Mouse (Mus musculus) G1E (cell line): ENCODE results near the gene Fiz1. TPM values are rescaled to one million over a fixed set of nuclear protein-coding genes. Genes with fewer than 3 reads are reported as not detected.

Source experiments
- ATAC-seq: 2 replicates; pipeline ENCODE4 v1.8.0; 2016; ENCODE audit warnings: mild to moderate bottlenecking; ENCODE audit not compliant: insufficient number of reproducible peaks, poor library complexity, low FRiP score, severe bottlenecking; ENCODE audit errors: extremely low read depth
- DNase-seq: peaks from one replicate; pipeline ENCODE4 v3.0.0; 2012; ENCODE audit warnings: low spot score
- H3K27me3 ChIP-seq: 2 replicates; pipeline ENCODE4 v1.6.1; 2012; ENCODE audit warnings: mild to moderate bottlenecking, low read length, inconsistent platforms; ENCODE audit not compliant: insufficient read depth
- H3K36me3 ChIP-seq: replicated peaks from 2 replicates; pipeline ENCODE3; 2012; ENCODE audit warnings: mild to moderate bottlenecking, inconsistent platforms
- H3K4me1 ChIP-seq: 2 replicates; pipeline ENCODE4 v1.6.1; 2012; ENCODE audit warnings: low read depth, low read length, inconsistent platforms, mixed read lengths; ENCODE audit not compliant: insufficient read depth
- H3K4me3 ChIP-seq: 2 replicates; pipeline ENCODE4 v1.5.1; 2012; ENCODE audit warnings: low read depth, mild to moderate bottlenecking, inconsistent platforms, low read length, moderate library complexity, mixed read lengths
- H3K9me3 ChIP-seq: replicated peaks from 2 replicates; pipeline ENCODE4 v1.6.1; 2012; ENCODE audit warnings: inconsistent platforms
- CTCF ChIP-seq: IDR thresholded peaks from 2 replicates; pipeline ENCODE4 v1.5.1; 2012; ENCODE audit warnings: low read depth, low read length, inconsistent platforms, mixed read lengths
- GATA1 ChIP-seq: IDR thresholded peaks from 2 replicates; pipeline ENCODE4 v1.6.1; 2012; ENCODE audit warnings: borderline replicate concordance, low read length, inconsistent platforms, mixed read lengths
- GATA2 ChIP-seq: IDR thresholded peaks from 2 replicates; pipeline ENCODE4 v1.6.1; 2012; ENCODE audit warnings: low read depth, low read length, inconsistent platforms, borderline replicate concordance
- POLR2AphosphoS5 ChIP-seq: IDR thresholded peaks from 2 replicates; pipeline ENCODE4 v1.6.1; 2012; ENCODE audit warnings: low read depth, low read length, inconsistent platforms; ENCODE audit not compliant: insufficient replicate concordance
- TAL1 ChIP-seq: conservative IDR thresholded peaks from 2 replicates; pipeline ENCODE4 v1.6.1; 2012; ENCODE audit warnings: low read depth, low read length, inconsistent platforms, mixed read lengths
- polyA plus RNA-seq: library from polyadenylated mRNA; stranded (reverse); fragments of >175 nt; gene quantifications from 2 replicates; pipeline ENCODE4 v1.2.3, GENCODE M21; 2012
- total RNA-seq, 2 experiments: library from RNA; stranded (forward) in 1 of 2; stranded (reverse) in 1 of 2; fragments of 200-1000 nt in 1 of 2; fragments of >200 nt in 1 of 2; fragmentation: Nextera tagmentation in 1 of 2; gene quantifications; 2 replicates each; pipeline ENCODE4 v1.2.3; 2014 to 2017

Gene Fiz1
- total and polyA plus RNA-seq, 3 experiments: 22.2 to 66.6 (median 53.4) TPM

DNA sequence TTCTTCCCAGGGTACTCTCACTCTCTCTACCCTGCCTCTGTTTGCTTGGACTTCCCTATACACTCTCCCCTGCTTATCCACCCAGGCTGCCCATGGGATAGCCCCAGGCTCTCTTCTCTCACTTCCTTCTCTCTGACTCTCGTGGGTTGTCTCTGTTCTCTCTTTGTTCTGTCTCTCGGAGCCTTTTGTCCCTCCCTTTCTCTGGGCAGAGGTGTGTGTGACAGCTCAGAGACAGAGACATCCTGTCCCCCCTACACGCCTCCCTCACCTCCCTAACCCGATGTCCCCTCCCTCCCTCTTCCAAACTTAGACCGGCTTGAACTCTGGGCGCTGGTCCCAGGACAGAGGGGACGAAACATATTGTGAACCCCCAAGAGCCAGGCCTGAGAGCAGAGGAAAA lies 42.8 kb downstream of the Fiz1 start:
- ATAC-seq (no peak), DNase-seq (no peak)
- H3K4me1 ChIP-seq: peaks cover 2% of the 10 kb centered on the region; the same call in 1 of the 2 replicates
- H3K36me3 ChIP-seq: no peaks in the 10 kb centered on the region
- peaks cover 26% of the 10 kb centered on the region for H3K27me3 ChIP-seq
- TF ChIP-seq GATA1: no peak
- no peak for TF ChIP-seq POLR2AphosphoS5
- TF ChIP-seq CTCF: no peak
- TF ChIP-seq TAL1: no peak
- no peak overlapping the region for H3K4me3 ChIP-seq
- H3K9me3 ChIP-seq: peaks cover under 1% of the 10 kb centered on the region

DNA sequence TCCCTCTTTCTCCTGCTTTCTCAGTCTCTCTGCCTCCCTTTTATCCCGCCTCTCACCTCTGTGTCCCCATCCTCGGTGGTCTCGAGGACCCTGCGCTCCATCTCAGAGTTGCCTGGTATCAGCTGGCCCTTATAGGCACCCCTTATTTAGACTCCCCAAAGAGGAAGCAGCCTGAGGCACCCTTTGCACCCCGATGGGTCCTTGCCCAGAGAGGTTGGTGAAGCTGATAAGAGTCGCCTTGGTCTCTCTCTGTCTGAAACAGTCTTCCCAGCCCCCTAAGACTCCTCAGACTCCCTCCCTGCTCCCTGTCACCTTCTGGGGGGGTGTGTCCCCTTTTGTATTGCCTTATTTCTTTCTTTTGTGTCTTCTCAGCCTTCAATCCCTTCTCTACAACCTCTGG lies 43.4 kb downstream of the Fiz1 start, which contains the start of gene Sbk3:
Gene Sbk3 (minus strand): TSS at position 101 of the 400 bp plus-strand sequence.
- Histone ChIP-seq H3K4me1 (peaks cover 2% of the 10 kb centered on the region; the same call in 1 of the 2 replicates), H3K27me3 (peaks cover 26% of the 10 kb centered on the region), H3K9me3 (no peaks in the 10 kb centered on the region), H3K36me3 (no peaks in the 10 kb centered on the region), H3K4me3 (no peak within 1 kb of the TSS)
- ATAC-seq: no peak
- TF ChIP-seq GATA1 (no peak), CTCF (no peak), TAL1 (no peak), GATA2 (no peak), POLR2AphosphoS5 (no peak)
- DNase-seq: no peak

- Histone ChIP-seq H3K27me3 (peaks cover 11% of the 10 kb centered on the region), H3K4me3 (no peak overlapping the region), H3K9me3 (no peaks in the 10 kb centered on the region), H3K36me3 (no peaks in the 10 kb centered on the region), H3K4me1 (no peaks in the 10 kb centered on the region)
- TF ChIP-seq GATA2 (no peak), POLR2AphosphoS5 (no peak), TAL1 (no peak)
- no peak for ATAC-seq
- no peak for DNase-seq
Measured at GRCm38 (mm10) chr7:4964988-4965387, 49.5 kb downstream of the Fiz1 start.

DNA sequence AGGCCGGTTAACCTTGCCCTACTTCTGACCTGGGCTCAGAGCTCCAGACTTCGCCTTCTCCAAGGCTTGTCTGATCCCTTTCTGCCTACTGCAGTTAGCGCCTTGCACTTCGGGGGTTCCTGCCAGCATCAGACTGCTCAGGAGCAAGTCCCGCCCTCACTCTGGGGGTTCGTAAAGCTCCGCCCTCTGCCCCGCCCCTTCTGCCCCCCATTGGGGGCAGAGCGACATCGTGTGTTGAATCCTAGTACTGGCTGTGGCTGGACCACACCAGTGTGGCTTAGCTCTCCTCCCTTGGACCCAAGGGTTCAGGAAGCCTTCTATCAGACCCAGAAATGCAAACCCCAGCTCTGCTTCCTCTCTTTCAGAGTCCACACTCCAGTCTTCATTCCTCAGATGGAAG lies 50.2 kb downstream of the Fiz1 start, which contains the start of gene Sbk2:
Gene Sbk2 (minus strand): TSS at position 135 of the 400 bp plus-strand sequence.
- Histone ChIP-seq H3K4me3 (no peak within 1 kb of the TSS), H3K27me3 (peaks cover 11% of the 10 kb centered on the region), H3K9me3 (no peaks in the 10 kb centered on the region), H3K4me1 (no peaks in the 10 kb centered on the region), H3K36me3 (no peaks in the 10 kb centered on the region)
- no peak for DNase-seq
- no peak for TF ChIP-seq GATA1
- no peak for TF ChIP-seq TAL1
- TF ChIP-seq CTCF: no peak
- TF ChIP-seq POLR2AphosphoS5: no peak
- TF ChIP-seq GATA2: no peak
- ATAC-seq: peak; percentile 40; the same call in 1 of the 2 replicates

GRCm38 (mm10) chr7:4963527-4963926 lies 51.0 kb downstream of the Fiz1 start:
- peaks cover 11% of the 10 kb centered on the region for H3K27me3 ChIP-seq
- TF ChIP-seq GATA1: no peak
- no peak for TF ChIP-seq GATA2
- TF ChIP-seq CTCF: no peak
- no peak for TF ChIP-seq POLR2AphosphoS5
- TF ChIP-seq TAL1: no peak
- DNase-seq: no peak
- H3K9me3 ChIP-seq: no peaks in the 10 kb centered on the region
- no peaks in the 10 kb centered on the region for H3K36me3 ChIP-seq
- no peak overlapping the region for H3K4me3 ChIP-seq
- no peaks in the 10 kb centered on the region for H3K4me1 ChIP-seq
- no peak for ATAC-seq

GRCm38 (mm10) chr7:4957361-4957760 lies 57.1 kb downstream of the Fiz1 start:
- no peak for DNase-seq
- TF ChIP-seq GATA1 (no peak), GATA2 (no peak), CTCF (no peak), POLR2AphosphoS5 (no peak), TAL1 (no peak)

More at GRCm38 (mm10) chr7:4957361-4957760, 57.1 kb downstream of the Fiz1 start:
- Histone ChIP-seq H3K36me3 (no peaks in the 10 kb centered on the region), H3K4me3 (no peak overlapping the region), H3K27me3 (peaks cover 3% of the 10 kb centered on the region; the same call in 1 of the 2 replicates), H3K4me1 (no peaks in the 10 kb centered on the region), H3K9me3 (no peaks in the 10 kb centered on the region)
- ATAC-seq: no peak

Other genes with a start within 250 kb of the Fiz1 start
Only the 20 nearest of the 30 such genes appear.
- 1.9 and 3.4 TPM in 2 replicates for gene Isoc2a, start 137.5 kb downstream of the Fiz1 start, total RNA-seq (2014; fragmentation: Nextera tagmentation)
- 7.5 and 10.4 TPM in 2 replicates for gene Isoc2a, start 137.5 kb downstream of the Fiz1 start, total RNA-seq (2017)
- 6.3 and 16.2 TPM in 2 replicates for gene Isoc2a, start 137.5 kb downstream of the Fiz1 start, polyA plus RNA-seq
- not detected in 2 replicates for gene Gm36210, start 108.2 kb downstream of the Fiz1 start, total RNA-seq (2014; fragmentation: Nextera tagmentation)
- gene Gm36210, start 108.2 kb downstream of the Fiz1 start, total RNA-seq (2017): not detected in 2 replicates
- gene Gm36210, start 108.2 kb downstream of the Fiz1 start, polyA plus RNA-seq: not detected in 2 replicates
- gene Zfp628, start 99.5 kb downstream of the Fiz1 start, total RNA-seq (2014; fragmentation: Nextera tagmentation): 13.9 and 15.2 TPM in 2 replicates
- gene Zfp628, start 99.5 kb downstream of the Fiz1 start, total RNA-seq (2017): 1.6 and 1.8 TPM in 2 replicates
- 35.7 and 39.5 TPM in 2 replicates for gene Zfp628, start 99.5 kb downstream of the Fiz1 start, polyA plus RNA-seq
- 2.0 and 3.6 TPM in 2 replicates for gene Nat14, start 92.7 kb downstream of the Fiz1 start, total RNA-seq (2014; fragmentation: Nextera tagmentation)
- gene Nat14, start 92.7 kb downstream of the Fiz1 start, total RNA-seq (2017): 0.41 and 1.1 TPM in 2 replicates
- 0.85 and 1.2 TPM in 2 replicates for gene Nat14, start 92.7 kb downstream of the Fiz1 start, polyA plus RNA-seq
- 0.15 TPM in 1 of 2 replicates, not detected in the other for gene Ssc5d, start 88.9 kb downstream of the Fiz1 start, total RNA-seq (2014; fragmentation: Nextera tagmentation)
- gene Ssc5d, start 88.9 kb downstream of the Fiz1 start, total RNA-seq (2017): 0.05 TPM in 1 of 2 replicates, not detected in the other
- 0.02 and 0.08 TPM in 2 replicates for gene Ssc5d, start 88.9 kb downstream of the Fiz1 start, polyA plus RNA-seq
- gene Sbk2, start 50.3 kb downstream of the Fiz1 start, total RNA-seq (2014; fragmentation: Nextera tagmentation): not detected in 2 replicates
- gene Sbk2, start 50.3 kb downstream of the Fiz1 start, total RNA-seq (2017): 0.06 and 0.11 TPM in 2 replicates
- not detected in 2 replicates for gene Sbk2, start 50.3 kb downstream of the Fiz1 start, polyA plus RNA-seq
- gene Sbk3, start 43.5 kb downstream of the Fiz1 start, total RNA-seq (2014; fragmentation: Nextera tagmentation): not detected in 2 replicates
- gene Sbk3, start 43.5 kb downstream of the Fiz1 start, total RNA-seq (2017): 0.06 and 0.11 TPM in 2 replicates
- gene Sbk3, start 43.5 kb downstream of the Fiz1 start, polyA plus RNA-seq: not detected in 2 replicates
- 9.9 TPM in 1 of 2 replicates, not detected in the other for gene Zfp579, start 18.5 kb downstream of the Fiz1 start, total RNA-seq (2014; fragmentation: Nextera tagmentation)
- gene Zfp579, start 18.5 kb downstream of the Fiz1 start, total RNA-seq (2017): 0.71 and 0.87 TPM in 2 replicates
- gene Zfp579, start 18.5 kb downstream of the Fiz1 start, polyA plus RNA-seq: 4.1 and 4.2 TPM in 2 replicates
- 9.1 and 11.4 TPM in 2 replicates for gene Zfp524, start 282 bp downstream of the Fiz1 start, total RNA-seq (2014; fragmentation: Nextera tagmentation)
- 8.9 and 12.3 TPM in 2 replicates for gene Zfp524, start 282 bp downstream of the Fiz1 start, total RNA-seq (2017)
- 37.2 and 38.9 TPM in 2 replicates for gene Zfp524, start 282 bp downstream of the Fiz1 start, polyA plus RNA-seq
- 6.7 TPM in 1 of 2 replicates, not detected in the other for gene Gm44973, start 799 bp upstream of the Fiz1 start, total RNA-seq (2014; fragmentation: Nextera tagmentation)
- gene Gm44973, start 799 bp upstream of the Fiz1 start, total RNA-seq (2017): not detected in 2 replicates
- gene Gm44973, start 799 bp upstream of the Fiz1 start, polyA plus RNA-seq: not detected in 2 replicates
- gene Zfp865, start 5.7 kb upstream of the Fiz1 start, total RNA-seq (2014; fragmentation: Nextera tagmentation): 50.6 and 54.8 TPM in 2 replicates
- gene Zfp865, start 5.7 kb upstream of the Fiz1 start, total RNA-seq (2017): 17.5 and 19.9 TPM in 2 replicates
- 121 and 146 TPM in 2 replicates for gene Zfp865, start 5.7 kb upstream of the Fiz1 start, polyA plus RNA-seq
- gene Ccdc106, start 5.9 kb upstream of the Fiz1 start, total RNA-seq (2014; fragmentation: Nextera tagmentation): 1.7 TPM in 1 of 2 replicates, not detected in the other
- gene Ccdc106, start 5.9 kb upstream of the Fiz1 start, total RNA-seq (2017): 0.23 TPM in 1 of 2 replicates, not detected in the other
- 0.13 and 0.21 TPM in 2 replicates for gene Ccdc106, start 5.9 kb upstream of the Fiz1 start, polyA plus RNA-seq
- gene 4632433K11Rik, start 19.4 kb upstream of the Fiz1 start, total RNA-seq (2014; fragmentation: Nextera tagmentation): 1.2 and 2.4 TPM in 2 replicates
- 0.98 TPM in 1 of 2 replicates, not detected in the other for gene 4632433K11Rik, start 19.4 kb upstream of the Fiz1 start, total RNA-seq (2017)
- not detected in 2 replicates for gene 4632433K11Rik, start 19.4 kb upstream of the Fiz1 start, polyA plus RNA-seq
- 1.7 and 2.5 TPM in 2 replicates for gene Zfp784, start 23.7 kb upstream of the Fiz1 start, total RNA-seq (2014; fragmentation: Nextera tagmentation)
- 2.7 and 2.8 TPM in 2 replicates for gene Zfp784, start 23.7 kb upstream of the Fiz1 start, total RNA-seq (2017)
- gene Zfp784, start 23.7 kb upstream of the Fiz1 start, polyA plus RNA-seq: 1.3 and 1.6 TPM in 2 replicates
- gene Zfp580, start 36.8 kb upstream of the Fiz1 start, total RNA-seq (2014; fragmentation: Nextera tagmentation): 1.1 and 1.8 TPM in 2 replicates
- gene Zfp580, start 36.8 kb upstream of the Fiz1 start, total RNA-seq (2017): 0.44 TPM in 1 of 2 replicates, not detected in the other
- gene Zfp580, start 36.8 kb upstream of the Fiz1 start, polyA plus RNA-seq: 2.8 and 4.1 TPM in 2 replicates
- gene U2af2, start 47.4 kb upstream of the Fiz1 start, total RNA-seq (2014; fragmentation: Nextera tagmentation): 166 and 208 TPM in 2 replicates
- gene U2af2, start 47.4 kb upstream of the Fiz1 start, total RNA-seq (2017): 261 and 292 TPM in 2 replicates
- 480 and 545 TPM in 2 replicates for gene U2af2, start 47.4 kb upstream of the Fiz1 start, polyA plus RNA-seq
- 134 and 152 TPM in 2 replicates for gene Epn1, start 65.5 kb upstream of the Fiz1 start, total RNA-seq (2014; fragmentation: Nextera tagmentation)
- 79.5 and 85.2 TPM in 2 replicates for gene Epn1, start 65.5 kb upstream of the Fiz1 start, total RNA-seq (2017)
- 720 and 931 TPM in 2 replicates for gene Epn1, start 65.5 kb upstream of the Fiz1 start, polyA plus RNA-seq
- not detected in 2 replicates for gene Rfpl4, start 102.3 kb upstream of the Fiz1 start, total RNA-seq (2014; fragmentation: Nextera tagmentation)
- gene Rfpl4, start 102.3 kb upstream of the Fiz1 start, total RNA-seq (2017): not detected in 2 replicates
- gene Rfpl4, start 102.3 kb upstream of the Fiz1 start, polyA plus RNA-seq: not detected in 2 replicates
- gene Rasl2-9, start 111.3 kb upstream of the Fiz1 start, total RNA-seq (2014; fragmentation: Nextera tagmentation): 1.0 and 4.0 TPM in 2 replicates
- gene Rasl2-9, start 111.3 kb upstream of the Fiz1 start, total RNA-seq (2017): 2.0 and 2.7 TPM in 2 replicates
- 0.42 and 0.48 TPM in 2 replicates for gene Rasl2-9, start 111.3 kb upstream of the Fiz1 start, polyA plus RNA-seq
- 0.15 TPM in 1 of 2 replicates, not detected in the other for gene Vmn1r55, start 135.0 kb upstream of the Fiz1 start, total RNA-seq (2014; fragmentation: Nextera tagmentation)
- gene Vmn1r55, start 135.0 kb upstream of the Fiz1 start, total RNA-seq (2017): 0.06 and 0.22 TPM in 2 replicates
- gene Vmn1r55, start 135.0 kb upstream of the Fiz1 start, polyA plus RNA-seq: not detected in 2 replicates